Mouse (Mus musculus) cerebellum, adult 11 months (tissue): Measurements from ENCODE around the gene St6galnac6.

Experiments used
- DNase-seq: peaks from one replicate; pipeline ENCODE4 v3.0.0; 2022

St6galnac6 gene

DNA sequence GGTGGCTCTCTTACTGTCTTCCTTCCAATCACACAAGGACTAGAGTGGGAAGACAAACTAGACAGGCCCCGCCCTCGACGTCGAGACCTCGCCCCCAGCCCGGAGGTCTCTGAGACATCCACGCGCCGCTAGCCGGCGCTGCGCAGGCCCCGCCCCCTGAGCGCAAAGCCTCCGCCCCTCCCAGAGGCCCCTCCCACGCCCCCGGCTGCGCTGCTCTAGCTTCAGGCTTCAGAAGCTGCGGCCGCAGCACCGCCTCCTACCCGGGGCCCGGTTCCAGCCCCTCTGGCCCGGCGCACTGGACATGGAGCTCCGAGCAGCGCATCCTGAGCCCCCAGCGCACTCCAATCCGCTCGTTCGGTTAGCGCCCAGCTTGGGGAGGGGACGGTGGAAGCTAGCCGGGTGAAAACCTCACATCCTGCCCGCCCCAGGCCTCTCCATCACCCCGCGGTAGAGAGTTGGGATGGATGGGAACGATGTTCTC is 12.6 kb upstream of the St6galnac6 start, which contains the start of gene St6galnac4:
Gene St6galnac4, plus strand, starts transcription at position 225 of the 481 bp plus-strand sequence.
- peak; percentile 89 for DNase-seq

DNA sequence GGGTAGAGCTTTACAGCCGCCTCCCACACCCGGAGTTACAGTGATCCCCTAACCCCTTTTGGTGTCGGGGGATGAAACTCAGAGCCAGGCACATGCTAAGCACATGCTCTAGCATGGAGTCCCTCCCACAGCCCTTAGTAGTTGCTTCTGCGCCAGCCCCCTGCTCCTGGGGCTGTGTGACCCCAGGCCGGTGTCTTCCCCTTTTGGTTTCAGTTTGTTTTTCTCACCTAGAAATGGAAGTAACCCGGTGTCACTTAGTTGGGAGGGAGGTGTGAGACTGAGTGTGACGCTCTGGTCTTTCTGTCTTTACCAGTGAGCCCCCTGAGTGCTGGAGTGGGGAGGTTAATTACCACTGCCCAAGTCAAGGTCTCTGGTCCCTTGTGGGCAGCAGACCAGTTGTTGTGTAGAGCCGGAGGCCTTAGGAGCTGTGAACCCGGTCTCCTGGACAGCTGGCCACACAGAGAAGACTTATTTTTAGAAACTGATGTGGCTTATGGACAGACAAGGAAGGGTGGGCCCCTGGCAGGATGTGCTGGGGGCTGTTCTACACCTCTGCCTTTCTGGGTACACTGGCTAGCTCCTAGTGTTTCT is 11.7 kb upstream of the St6galnac6 start:
- no peak for DNase-seq

DNA sequence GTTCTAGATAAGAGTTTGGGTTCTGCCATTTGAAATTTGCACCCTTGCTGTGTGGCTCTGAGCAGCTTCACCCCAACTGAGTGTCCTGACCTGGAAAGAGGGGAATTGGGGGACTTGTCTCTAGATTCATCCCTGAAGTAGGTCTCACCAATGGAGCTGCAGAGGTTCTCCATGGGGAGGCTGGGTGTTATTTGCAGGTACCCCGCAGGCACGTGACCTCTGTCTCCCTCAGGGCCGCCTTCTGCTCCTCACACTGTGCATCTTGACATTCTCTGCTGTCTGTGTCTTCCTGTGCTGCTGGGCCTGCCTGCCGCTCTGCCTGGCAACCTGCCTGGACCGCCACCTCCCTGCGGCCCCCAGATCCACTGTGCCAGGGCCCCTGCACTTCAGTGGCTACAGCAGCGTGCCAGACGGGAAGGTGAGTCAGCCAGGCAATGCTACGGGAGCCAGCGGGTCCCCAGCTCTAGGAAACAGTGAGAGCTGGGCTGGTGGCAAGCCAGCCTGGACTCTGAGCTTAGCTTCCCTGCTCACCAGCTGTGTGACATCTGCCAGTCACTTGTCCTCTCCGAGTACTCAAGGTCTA is 10.2 kb upstream of the St6galnac6 start:
- DNase-seq, result peak; percentile 88

DNA sequence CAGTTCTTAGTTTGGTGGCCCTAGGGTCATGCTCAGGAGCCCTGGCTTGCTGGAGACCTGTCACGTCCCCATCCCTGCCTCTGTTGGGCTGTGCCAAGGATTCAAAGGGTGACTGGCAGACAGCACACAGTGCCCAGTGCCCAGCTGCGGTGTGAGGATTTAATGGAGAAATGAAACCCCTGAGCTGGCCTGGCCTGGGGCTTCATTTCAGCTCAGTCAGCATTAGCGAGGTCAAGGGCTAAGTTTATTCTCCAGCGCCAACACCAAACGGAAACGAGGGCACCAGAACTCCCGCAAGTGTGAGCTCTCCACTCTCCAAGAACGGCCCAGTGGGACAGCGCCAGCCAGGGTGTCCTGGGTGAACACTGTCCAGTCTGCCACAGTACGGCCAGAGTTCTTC is 9.3 kb upstream of the St6galnac6 start:
- DNase-seq, result no peak

DNA sequence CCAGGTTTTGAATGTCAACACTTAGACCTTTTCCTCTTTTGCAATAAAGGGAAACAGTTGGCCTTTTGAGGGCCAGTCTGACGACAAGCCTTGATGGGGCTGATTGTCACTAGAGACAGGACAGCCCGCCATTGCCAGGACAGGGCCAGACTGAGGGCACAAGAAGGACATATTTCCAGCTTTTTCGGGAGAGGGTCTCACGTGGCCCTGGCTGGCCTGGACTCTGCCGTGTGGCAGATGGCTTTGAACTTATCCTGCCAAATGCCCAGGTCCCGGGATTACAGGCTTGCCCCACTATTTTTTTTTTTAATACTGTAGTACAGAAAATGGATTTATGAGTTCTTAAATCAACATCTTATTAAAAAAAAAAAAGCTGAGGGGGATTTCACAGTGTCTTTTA is 8.3 kb upstream of the St6galnac6 start:
- DNase-seq, result no peak

DNA sequence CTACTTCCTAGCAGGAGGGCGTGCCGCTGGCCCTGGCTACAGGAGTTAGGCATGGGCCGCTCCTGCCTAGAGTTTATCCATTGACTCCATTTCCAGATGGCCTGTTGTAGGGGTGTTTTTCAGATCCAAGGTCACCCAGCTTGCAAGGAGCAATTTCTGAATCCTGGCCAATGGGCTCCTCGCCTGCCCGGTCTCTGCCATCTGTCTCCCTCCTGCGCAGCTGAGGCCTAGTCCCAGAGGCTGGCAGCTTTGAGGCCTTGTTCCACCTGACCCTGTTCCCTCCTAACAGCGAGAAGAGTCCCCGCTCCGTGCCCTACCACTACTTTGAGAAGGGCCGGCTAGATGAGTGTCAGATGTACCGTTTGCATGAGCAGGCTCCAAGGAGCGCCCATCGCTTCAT is 2.8 kb upstream of the St6galnac6 start:
- DNase-seq, result peak; percentile 90

DNA sequence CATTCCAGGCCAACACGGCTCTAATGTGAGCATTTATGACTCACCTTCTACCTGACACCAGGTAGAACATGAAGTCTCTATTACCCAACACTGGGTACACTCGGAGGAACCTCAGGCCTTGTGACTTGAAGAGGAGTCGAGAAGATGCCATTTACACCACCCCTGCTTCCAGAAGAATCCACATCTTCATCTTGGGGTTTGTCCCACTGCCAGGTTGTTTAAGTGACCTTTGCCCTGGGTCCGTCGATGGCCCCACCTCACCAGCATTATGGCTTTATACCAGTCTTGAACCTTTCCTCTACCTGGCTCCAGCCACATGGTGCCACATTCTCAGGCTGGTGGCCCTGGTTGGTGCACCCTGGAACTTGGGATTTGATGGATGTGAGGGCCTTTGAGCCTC is 2.3 kb upstream of the St6galnac6 start:
- DNase-seq, result no peak

DNA sequence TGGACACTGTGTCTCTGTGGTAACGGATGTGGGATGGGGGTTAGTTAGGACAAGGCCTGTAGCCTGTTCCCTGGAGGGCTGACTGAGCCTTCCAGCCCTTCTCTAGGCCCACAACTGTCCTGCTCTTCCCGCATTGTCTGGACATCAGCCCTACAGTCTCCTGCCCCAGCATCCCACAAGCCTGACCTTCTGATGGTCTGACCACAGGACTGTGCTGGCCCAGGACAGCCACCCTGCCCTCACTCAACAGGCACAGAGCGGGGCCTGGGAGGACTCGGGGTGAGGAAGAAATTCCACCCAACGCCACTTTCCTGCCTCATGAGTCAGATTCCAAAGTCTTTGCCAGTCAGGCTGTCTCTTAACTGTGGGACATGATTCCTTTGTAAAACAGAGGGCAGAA is 1.8 kb upstream of the St6galnac6 start:
- no peak for DNase-seq

DNA sequence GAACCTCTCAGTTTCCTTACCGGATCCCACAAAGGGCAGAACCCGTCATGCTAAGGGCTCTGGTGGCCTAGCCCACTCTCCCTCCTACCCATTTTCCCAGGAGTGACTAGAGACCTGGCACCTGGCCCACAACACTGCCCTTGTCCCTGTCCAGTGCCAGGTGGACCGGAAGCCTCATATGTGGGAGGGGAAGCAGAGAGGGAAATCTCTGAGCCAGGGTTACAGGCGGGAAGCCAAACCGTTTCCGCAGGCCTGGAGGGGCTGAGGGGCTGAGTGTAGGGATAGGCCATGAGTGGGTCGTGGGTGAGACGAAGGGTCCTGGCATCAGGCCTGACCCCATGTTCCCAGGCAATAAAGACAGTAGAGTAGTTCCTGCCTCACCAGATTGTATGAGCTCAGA is 1.0 kb upstream of the St6galnac6 start:
- DNase-seq, result peak; percentile 65

DNA sequence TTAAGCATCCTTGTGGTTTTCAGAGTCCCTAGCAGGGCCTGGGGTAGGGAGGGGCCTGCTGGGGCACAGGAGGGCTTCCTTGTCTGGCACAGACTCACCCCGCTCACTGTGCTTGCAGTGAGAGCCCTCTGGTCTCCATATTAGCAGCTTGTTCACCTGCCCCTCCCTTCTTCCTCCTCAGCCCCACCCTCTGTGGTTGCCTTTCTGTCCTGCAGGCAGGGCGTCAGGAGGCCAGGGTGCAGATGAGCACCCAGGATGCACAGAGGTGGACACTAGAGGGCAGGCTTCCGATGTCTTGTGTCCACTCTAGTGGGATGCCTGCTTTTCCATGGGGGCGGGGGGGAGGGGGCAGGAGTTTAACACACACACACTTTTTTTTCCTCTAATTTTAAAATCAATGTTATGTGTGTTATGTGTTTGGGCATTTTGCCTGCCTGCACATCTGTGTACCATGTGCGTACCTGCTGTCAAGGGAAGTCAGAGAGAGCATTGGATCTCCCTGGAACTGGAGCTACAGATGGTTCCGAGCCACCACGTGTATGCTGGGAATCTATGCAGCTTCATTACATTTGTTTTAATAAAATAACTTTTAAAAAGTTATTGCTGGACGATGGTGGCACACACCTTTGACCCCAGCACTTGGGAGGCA is 2.0 kb downstream of the St6galnac6 start:
- DNase-seq, result no peak

DNA sequence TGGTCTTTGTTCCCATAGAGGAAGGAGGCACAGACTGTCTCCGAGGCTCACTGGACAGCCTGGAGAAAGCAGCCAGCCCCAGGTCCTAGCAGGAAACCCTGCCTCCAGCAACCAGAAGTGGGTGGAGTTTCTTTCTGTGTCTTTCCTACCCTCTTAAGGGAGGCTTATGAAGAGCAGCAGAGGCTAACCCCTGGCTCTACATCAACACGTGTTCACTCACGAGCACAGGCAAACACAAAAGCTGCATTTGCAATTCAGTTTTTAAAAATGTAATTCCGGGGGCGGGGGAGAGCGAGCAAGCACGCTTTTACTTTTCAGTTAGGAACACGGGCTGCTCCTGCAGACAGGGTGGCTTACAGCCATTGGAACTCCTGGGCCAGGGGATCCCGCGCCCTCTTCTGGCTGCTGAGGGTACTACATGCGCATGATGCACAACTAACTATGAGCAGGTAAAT is 3.1 kb downstream of the St6galnac6 start:
- DNase-seq, result peak; percentile 89

DNA sequence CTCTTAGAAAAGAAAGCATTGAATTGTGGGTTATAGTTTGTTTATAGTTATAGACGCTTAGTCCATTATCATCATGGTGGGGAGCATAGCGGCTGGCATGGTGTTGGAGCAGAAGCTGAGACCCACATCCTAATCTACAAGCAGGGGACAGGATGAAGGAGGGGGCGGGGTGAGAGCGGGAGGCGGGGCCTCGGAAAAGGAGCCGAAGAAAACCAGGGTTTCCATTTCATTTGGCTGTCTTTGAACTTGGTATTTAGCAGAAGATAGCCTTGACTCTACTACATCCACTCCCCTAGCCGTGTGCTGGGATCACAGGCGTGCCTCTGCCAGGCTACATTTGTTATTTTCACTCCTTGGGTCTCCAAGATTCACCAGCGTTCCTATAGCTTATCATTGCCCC is 5.1 kb downstream of the St6galnac6 start:
- DNase-seq, result no peak

DNA sequence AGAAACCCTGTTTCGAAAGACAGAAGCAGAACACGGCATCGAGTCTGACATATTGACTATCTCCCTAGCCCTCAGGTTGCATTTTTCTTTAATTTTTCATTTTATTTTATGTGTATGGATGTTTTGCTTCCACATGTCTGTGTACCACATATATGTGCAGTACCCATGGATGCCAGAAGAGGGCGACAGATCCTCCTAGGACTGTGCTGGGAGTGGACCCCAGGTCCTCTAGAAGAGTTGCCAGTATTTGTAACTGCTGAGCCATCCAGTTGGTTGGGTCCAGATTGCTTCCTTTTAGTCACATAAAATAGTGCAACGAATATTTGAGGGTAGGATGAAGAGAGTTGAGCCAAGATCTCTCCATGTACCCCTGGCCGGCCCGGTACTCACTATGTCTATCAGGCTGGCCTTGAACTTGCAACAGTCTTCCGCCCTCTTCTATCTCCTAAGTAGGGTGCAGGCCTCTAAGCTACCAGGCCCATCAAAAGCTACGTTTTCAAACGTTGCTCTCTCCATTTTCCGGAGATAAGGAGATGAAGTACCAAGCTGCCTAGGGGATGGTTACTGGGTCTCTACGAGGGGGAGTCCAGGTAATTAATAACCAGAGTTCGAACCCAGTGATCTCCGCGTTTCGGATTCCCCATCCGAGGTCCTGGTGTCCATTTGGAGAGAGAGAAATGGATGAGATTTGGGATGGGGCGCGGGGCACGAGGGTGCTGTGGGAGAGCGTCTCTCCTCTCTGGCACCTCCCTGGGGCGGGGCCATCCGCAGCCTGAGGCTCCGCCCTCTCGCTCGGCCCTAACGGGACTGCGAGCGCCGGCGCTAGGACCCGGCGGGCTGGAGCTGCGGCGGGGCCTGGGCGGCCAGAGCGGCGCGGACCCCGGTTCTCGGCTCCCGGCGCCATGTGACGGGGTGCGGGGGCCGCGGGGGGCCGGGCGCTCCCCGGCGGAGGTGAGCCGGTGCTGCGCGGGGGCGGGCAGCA is 6.9 kb downstream of the St6galnac6 start:
- peak; percentile 86 for DNase-seq

DNA sequence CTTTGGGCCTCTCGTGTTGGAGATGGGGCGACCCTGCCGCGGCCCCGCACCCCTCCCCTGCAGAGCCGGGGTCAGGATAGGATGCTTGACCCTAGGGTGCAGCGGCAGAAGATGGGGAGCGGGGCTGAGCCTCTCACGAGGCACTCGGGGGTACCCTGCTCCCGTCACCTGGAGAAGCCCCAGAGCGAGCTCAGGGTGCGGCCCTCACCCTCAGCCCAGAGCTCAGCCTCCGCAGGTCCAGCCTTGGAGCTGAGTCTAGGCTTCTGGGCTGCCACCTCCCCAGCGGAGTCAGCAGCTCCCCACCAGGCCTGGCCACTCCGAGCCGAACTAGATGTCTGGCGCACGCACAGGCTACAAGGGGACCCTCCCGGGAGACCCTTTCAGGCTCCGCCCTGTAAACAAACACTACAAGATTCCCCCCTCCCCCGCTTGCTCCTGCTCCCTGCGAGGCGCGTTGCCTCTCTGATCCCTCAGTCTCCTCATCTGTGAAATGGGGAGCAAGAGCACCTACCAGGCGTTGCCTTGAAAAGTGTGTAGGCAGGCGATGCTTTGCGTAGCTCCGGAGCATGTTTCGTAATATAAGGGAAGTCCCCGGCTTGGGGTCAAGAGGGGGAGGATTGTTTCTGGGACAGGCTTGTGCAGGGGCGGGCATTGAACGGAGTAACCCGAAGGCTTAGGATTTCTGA is 7.9 kb downstream of the St6galnac6 start:
- DNase-seq, result no peak

DNA sequence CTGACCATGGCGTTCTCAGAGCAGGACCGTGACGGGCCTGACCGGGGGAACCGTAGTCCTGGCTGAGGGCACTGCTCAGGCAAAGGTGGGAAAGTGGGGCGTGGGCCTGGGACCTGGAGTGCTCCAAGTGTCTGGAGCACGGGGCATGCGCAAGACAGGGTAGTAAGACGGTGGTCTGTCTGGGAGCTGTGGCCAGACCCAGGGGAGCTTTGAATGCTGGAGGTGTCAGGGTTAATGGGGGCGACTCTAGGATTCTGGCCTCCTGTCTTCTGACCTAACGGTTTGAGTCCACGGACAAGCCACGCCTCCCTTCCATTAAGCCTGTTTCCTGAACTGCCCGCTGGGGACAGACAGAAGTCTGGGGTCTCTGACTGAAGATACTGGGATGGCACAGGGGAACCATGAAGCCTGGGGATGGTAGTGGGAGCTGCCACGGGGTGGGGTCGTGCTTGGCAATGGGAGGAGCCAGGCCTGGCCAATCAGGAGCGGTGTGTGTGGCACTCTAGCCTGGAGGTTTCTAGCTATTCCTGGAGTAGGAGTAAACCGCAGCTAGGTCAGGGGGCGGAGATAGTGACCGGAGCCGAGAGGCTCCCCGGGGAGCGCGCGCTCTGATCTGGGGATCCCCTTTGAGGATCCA is 8.8 kb downstream of the St6galnac6 start:
- DNase-seq, result no peak

DNA sequence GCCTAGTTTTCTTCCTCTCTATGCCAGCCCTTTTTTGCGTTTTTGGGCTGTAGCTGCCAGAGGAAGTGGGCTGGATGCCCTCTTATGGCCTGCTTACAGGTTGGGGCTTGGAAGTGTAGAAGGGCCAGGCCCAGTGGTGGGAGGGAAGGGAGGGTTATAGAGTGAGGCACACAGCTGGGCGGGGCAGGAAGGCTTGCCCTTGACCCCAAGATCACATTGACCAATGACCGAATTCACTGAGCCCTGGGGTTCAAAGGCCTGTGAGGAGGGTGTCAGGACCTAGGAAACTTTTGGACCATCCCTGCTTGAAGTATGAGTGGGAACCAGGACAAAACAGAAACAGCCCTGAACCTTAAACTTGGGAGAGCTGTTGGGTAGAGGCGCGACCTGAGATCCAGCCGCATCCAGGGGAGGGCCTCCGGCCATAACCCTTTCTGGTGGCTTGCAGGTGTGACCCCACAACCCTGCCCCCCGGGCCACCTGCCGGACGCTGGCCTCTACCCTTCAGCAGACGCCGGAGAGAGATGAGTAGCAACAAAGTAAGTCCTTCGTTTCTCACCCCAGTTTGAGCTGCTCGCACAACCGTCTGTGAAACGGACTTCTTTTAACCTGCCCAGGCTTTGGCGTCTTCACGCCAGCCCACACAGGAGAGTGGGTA is 9.4 kb downstream of the St6galnac6 start:
- DNase-seq, result no peak

DNA sequence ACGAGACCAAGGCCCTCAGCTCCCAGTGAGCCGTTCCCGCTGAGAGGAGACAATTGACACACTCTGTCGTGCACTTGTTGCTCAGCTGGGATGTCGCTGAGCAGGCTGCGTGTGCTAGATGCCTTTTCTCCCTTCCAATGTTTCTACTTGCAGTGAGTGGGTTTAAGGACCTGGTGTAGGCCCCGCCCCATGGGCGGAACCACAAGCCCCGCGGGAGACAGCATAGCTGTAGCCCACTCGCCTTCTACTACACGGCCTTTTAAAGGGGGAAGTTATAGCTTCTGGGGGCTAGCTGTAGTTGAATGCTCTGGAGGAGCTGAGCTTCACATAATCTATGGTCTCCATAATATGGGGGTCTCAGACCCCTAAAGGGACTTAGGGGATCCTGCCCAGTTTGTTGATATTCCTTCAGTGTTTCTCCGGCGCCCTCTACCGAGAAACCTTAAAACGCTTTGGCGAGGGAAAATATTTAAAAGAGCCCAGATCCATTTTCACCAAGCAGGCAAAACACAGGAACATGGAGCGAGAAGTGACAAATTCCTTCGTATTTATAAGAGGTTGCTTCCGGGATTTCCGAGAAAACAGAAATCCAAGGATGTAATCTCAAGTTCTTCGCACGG is 11.2 kb downstream of the St6galnac6 start:
- no peak for DNase-seq

DNA sequence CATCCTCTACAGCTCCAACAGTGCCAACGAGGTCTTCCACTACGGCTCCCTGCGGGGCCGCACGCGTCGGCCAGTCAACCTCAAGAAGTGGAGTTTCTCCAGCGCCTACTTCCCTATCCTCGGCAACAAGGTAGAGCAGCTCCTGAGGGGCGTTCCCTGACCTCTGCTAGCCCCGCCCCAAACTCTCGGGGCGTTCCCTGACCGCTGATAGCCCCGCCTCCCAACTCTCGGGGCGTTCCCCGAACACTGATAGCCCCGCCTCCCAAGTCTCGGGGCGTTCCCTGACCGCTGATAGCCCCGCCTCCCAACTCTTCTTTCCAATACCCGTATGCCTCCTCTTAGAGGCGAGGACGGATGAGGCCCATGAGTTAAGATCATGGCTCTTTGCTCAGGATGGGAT is 12.8 kb downstream of the St6galnac6 start:
- DNase-seq, result no peak

DNA sequence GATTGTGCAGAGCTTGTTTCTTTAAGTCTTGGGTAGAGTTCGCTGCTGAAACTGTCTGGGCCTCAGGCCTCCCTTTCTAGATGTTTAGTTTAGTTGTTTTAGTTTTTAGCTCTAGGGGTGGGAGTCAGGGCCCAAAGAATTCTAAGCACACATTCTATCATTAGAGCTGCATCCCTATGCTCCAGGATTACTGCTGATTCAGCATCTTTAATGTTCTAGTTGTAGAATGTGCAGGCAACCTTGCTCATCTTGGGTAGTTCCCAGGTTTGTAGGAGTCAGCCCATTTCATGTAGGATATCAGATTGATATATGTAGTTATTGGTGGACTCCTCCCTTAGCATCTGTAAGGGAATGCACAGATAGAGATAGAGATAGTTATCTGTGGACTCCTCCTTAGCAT is 17.6 kb downstream of the St6galnac6 start:
- no peak for DNase-seq

DNA sequence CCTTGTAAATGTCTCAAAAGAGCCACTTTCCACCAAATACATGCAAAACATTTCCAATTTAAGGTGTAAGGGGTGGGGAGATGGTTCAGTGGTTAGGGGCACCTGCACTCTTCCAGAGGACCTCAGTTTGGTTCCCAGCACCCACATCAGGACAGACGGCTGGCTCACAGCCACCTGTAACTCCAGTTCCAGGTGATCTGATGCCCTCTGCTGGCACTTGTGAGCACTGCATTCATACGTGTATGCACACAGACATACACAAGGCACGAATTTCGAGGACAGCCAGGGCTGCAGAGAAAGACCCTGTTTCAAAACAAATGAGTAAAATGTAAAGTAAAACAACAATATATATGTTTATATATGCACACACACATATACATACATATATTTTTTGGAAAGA is 18.1 kb downstream of the St6galnac6 start:
- no peak for DNase-seq

DNA sequence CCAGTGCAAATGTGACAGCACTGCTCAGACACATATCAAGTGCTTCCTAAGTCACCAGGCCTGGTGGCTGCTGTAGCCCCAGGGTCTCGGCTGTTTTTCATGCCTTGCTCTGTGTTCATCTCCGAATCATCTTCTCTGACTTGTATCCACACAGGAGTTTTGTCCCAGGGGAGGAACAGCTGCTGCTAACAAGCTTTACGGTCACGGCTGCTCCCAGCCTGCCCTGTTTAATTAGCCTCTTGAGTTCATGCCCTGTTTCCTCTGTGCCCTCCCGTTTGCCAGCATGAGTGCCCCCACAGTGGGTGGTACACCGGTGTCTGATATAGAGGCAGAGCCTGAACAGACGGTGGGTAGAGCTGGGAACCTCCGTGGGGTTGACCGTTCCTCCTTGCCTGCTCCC is 18.5 kb downstream of the St6galnac6 start:
- DNase-seq, result no peak
